Mouse (Mus musculus): ENCODE results near the gene Dcaf15. TPM values are rescaled to one million over a fixed set of nuclear protein-coding genes. Genes with fewer than 3 reads are reported as not detected.

Gene Dcaf15
- polyA plus RNA-seq (2014; fragmentation: Nextera tagmentation; extraction: Ambion mirVana) = 10.8 and 11.7 TPM in 2 replicates

GRCm38 (mm10) chr8:84104697-84105609 is at the start of gene Dcaf15:
Gene Dcaf15, minus strand, starts transcription at chr8:84104768.
- 7% methylated on average over 42 of the region's 42 CpGs for WGBS
- H3K4me2 ChIP-seq (ENCODE audit: low read length) = peak within 1 kb of the TSS; percentile 79
- peak within 1 kb of the TSS; percentile 74 for H3K9ac ChIP-seq (ENCODE audit: low read length)
- H3K36me3 ChIP-seq (ENCODE audit: control insufficient read depth, insufficient read depth, low read length) = peaks cover 19% of the 10 kb centered on the region
- no peaks in the 10 kb centered on the region for H3K27me3 ChIP-seq (replicated peaks; ENCODE audit: control insufficient read depth, insufficient read depth, low read length)
- peak within 1 kb of the TSS; percentile 61 for H3K4me3 ChIP-seq (ENCODE audit: low read depth, low read length)
- ATAC-seq (replicated peaks; ENCODE audit: low FRiP score, low TSS enrichment, low read depth) = peak; percentile 94
- peak; percentile 98 for DNase-seq (ENCODE audit: low spot score)
- peak within 1 kb of the TSS; percentile 81 for H3K27ac ChIP-seq (ENCODE audit: low read depth)
- H3K4me1 ChIP-seq (replicated peaks; ENCODE audit: control insufficient read depth, insufficient read depth, low read length) = peaks cover 15% of the 10 kb centered on the region
- no peaks in the 10 kb centered on the region for H3K9me3 ChIP-seq (ENCODE audit: control insufficient read depth, low read length)

DNA sequence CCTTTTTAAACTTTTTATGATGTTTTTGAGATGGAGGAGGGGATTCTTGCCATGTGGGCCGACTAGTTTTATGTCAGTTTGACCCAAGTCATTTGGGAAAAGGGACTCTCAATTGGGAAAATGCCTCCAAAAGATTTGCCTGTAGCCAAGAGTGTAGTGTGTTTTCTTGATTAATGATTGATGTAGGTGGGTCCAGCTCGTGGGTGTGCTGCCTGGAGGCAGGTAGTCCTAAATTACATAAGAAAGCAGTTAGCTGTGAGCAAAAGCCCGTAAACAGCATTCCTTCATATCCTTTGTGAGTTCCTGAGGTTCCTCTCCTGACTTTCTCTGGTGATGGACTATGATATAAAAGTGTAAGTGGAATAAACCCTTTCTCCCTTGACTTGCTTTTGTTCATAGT is 44.6 kb upstream of the Dcaf15 start:
- 58% methylated on average over 3 of the region's 3 CpGs for WGBS
- H3K4me1 ChIP-seq (replicated peaks; ENCODE audit: control insufficient read depth, insufficient read depth, low read length) = peaks cover 14% of the 10 kb centered on the region; the same call in 1 of the 2 replicates
- no peaks in the 10 kb centered on the region for H3K9me3 ChIP-seq (ENCODE audit: control insufficient read depth, low read length)
- H3K27me3 ChIP-seq (replicated peaks; ENCODE audit: control insufficient read depth, insufficient read depth, low read length) = no peaks in the 10 kb centered on the region
- H3K9ac ChIP-seq (ENCODE audit: low read length) = no peak overlapping the region
- no peak overlapping the region for H3K4me3 ChIP-seq (ENCODE audit: low read depth, low read length)
- H3K36me3 ChIP-seq (ENCODE audit: control insufficient read depth, insufficient read depth, low read length) = no peaks in the 10 kb centered on the region
- no peak overlapping the region for H3K4me2 ChIP-seq (ENCODE audit: low read length)
- ATAC-seq (replicated peaks; ENCODE audit: low FRiP score, low TSS enrichment, low read depth) (no peak), DNase-seq (ENCODE audit: low spot score) (no peak)
- H3K27ac ChIP-seq (ENCODE audit: low read depth) = no peak overlapping the region

GRCm38 (mm10) chr8:84148531-84148850 is 43.9 kb upstream of the Dcaf15 start:
- no peaks in the 10 kb centered on the region for H3K9me3 ChIP-seq (ENCODE audit: control insufficient read depth, low read length)
- H3K27me3 ChIP-seq (replicated peaks; ENCODE audit: control insufficient read depth, insufficient read depth, low read length) = no peaks in the 10 kb centered on the region
- 89% methylated on average over 5 of the region's 5 CpGs for WGBS
- no peak overlapping the region for H3K9ac ChIP-seq (ENCODE audit: low read length)
- ATAC-seq (replicated peaks; ENCODE audit: low FRiP score, low TSS enrichment, low read depth) (no peak), DNase-seq (ENCODE audit: low spot score) (no peak)
- H3K4me1 ChIP-seq (replicated peaks; ENCODE audit: control insufficient read depth, insufficient read depth, low read length) = peaks cover 14% of the 10 kb centered on the region; the same call in 1 of the 2 replicates
- H3K4me3 ChIP-seq (ENCODE audit: low read depth, low read length) = peak overlapping the region; percentile 68
- H3K4me2 ChIP-seq (ENCODE audit: low read length) = peak overlapping the region; percentile 87
- no peak overlapping the region for H3K27ac ChIP-seq (ENCODE audit: low read depth)
- H3K36me3 ChIP-seq (ENCODE audit: control insufficient read depth, insufficient read depth, low read length) = peaks cover 5% of the 10 kb centered on the region

GRCm38 (mm10) chr8:84147769-84148530 is 43.4 kb upstream of the Dcaf15 start, which contains the start of the genes Cc2d1a and 4930432K21Rik:
Gene Cc2d1a, minus strand, starts transcription at chr8:84147936.
Gene 4930432K21Rik, plus strand, starts transcription at chr8:84148025.
- Histone ChIP-seq H3K4me2 (ENCODE audit: low read length) (peak within 1 kb of the TSS; percentile 87), H3K9me3 (ENCODE audit: control insufficient read depth, low read length) (no peaks in the 10 kb centered on the region), H3K27ac (ENCODE audit: low read depth) (peak within 1 kb of the TSS; percentile 77), H3K36me3 (ENCODE audit: control insufficient read depth, insufficient read depth, low read length) (peaks cover 10% of the 10 kb centered on the region), H3K4me3 (ENCODE audit: low read depth, low read length) (peak within 1 kb of the TSS; percentile 68), H3K4me1 (replicated peaks; ENCODE audit: control insufficient read depth, insufficient read depth, low read length) (peaks cover 14% of the 10 kb centered on the region; the same call in 1 of the 2 replicates), H3K9ac (ENCODE audit: low read length) (peak within 1 kb of the TSS; percentile 84), H3K27me3 (replicated peaks; ENCODE audit: control insufficient read depth, insufficient read depth, low read length) (no peaks in the 10 kb centered on the region)
- ATAC-seq (replicated peaks; ENCODE audit: low FRiP score, low TSS enrichment, low read depth) (peak; percentile 90), DNase-seq (ENCODE audit: low spot score) (peak; percentile 93)
- 18% methylated on average over 49 of the region's 49 CpGs for WGBS

- H3K4me2 ChIP-seq (ENCODE audit: low read length) = peak overlapping the region; percentile 87
- peak overlapping the region; percentile 84 for H3K9ac ChIP-seq (ENCODE audit: low read length)
- peaks cover 14% of the 10 kb centered on the region; the same call in 1 of the 2 replicates for H3K4me1 ChIP-seq (replicated peaks; ENCODE audit: control insufficient read depth, insufficient read depth, low read length)
- ATAC-seq (replicated peaks; ENCODE audit: low FRiP score, low TSS enrichment, low read depth) (peak; percentile 76), DNase-seq (ENCODE audit: low spot score) (peak; percentile 80)
- H3K9me3 ChIP-seq (ENCODE audit: control insufficient read depth, low read length) = no peaks in the 10 kb centered on the region
- peak overlapping the region; percentile 77 for H3K27ac ChIP-seq (ENCODE audit: low read depth)
- H3K4me3 ChIP-seq (ENCODE audit: low read depth, low read length) = peak overlapping the region; percentile 68
- 2% methylated on average over 14 of the region's 14 CpGs for WGBS
- H3K36me3 ChIP-seq (ENCODE audit: control insufficient read depth, insufficient read depth, low read length) = peaks cover 16% of the 10 kb centered on the region
- no peaks in the 10 kb centered on the region for H3K27me3 ChIP-seq (replicated peaks; ENCODE audit: control insufficient read depth, insufficient read depth, low read length)
Measured at GRCm38 (mm10) chr8:84147324-84147766, 42.8 kb upstream of the Dcaf15 start.

- no peak for ATAC-seq (replicated peaks; ENCODE audit: low FRiP score, low TSS enrichment, low read depth)
- peaks cover 40% of the 10 kb centered on the region for H3K36me3 ChIP-seq (ENCODE audit: control insufficient read depth, insufficient read depth, low read length)
- 91% methylated on average over 8 of the region's 8 CpGs for WGBS
Measured at GRCm38 (mm10) chr8:84144636-84145245, 40.2 kb upstream of the Dcaf15 start.

GRCm38 (mm10) chr8:84140838-84141237 is 36.3 kb upstream of the Dcaf15 start:
- no peaks in the 10 kb centered on the region for H3K9me3 ChIP-seq (ENCODE audit: control insufficient read depth, low read length)
- DNase-seq (ENCODE audit: low spot score) (no peak), ATAC-seq (replicated peaks; ENCODE audit: low FRiP score, low TSS enrichment, low read depth) (no peak)
- H3K27ac ChIP-seq (ENCODE audit: low read depth) = no peak overlapping the region
- H3K4me2 ChIP-seq (ENCODE audit: low read length) = no peak overlapping the region
- WGBS = 84% methylated on average over 4 of the region's 4 CpGs
- H3K9ac ChIP-seq (ENCODE audit: low read length) = no peak overlapping the region
- H3K36me3 ChIP-seq (ENCODE audit: control insufficient read depth, insufficient read depth, low read length) = peaks cover 79% of the 10 kb centered on the region
- H3K27me3 ChIP-seq (replicated peaks; ENCODE audit: control insufficient read depth, insufficient read depth, low read length) = no peaks in the 10 kb centered on the region
- H3K4me1 ChIP-seq (replicated peaks; ENCODE audit: control insufficient read depth, insufficient read depth, low read length) = no peaks in the 10 kb centered on the region
- no peak overlapping the region for H3K4me3 ChIP-seq (ENCODE audit: low read depth, low read length)

More at GRCm38 (mm10) chr8:84144636-84145245, 40.2 kb upstream of the Dcaf15 start:
- DNase-seq (ENCODE audit: low spot score) = no peak
- Histone ChIP-seq H3K4me1 (replicated peaks; ENCODE audit: control insufficient read depth, insufficient read depth, low read length) (peaks cover 14% of the 10 kb centered on the region; the same call in 1 of the 2 replicates), H3K4me3 (ENCODE audit: low read depth, low read length) (no peak overlapping the region), H3K4me2 (ENCODE audit: low read length) (no peak overlapping the region), H3K27me3 (replicated peaks; ENCODE audit: control insufficient read depth, insufficient read depth, low read length) (no peaks in the 10 kb centered on the region), H3K9me3 (ENCODE audit: control insufficient read depth, low read length) (no peaks in the 10 kb centered on the region), H3K9ac (ENCODE audit: low read length) (no peak overlapping the region), H3K27ac (ENCODE audit: low read depth) (no peak overlapping the region)

GRCm38 (mm10) chr8:84137848-84138247 is 33.3 kb upstream of the Dcaf15 start:
- Histone ChIP-seq H3K36me3 (ENCODE audit: control insufficient read depth, insufficient read depth, low read length) (peaks cover 98% of the 10 kb centered on the region), H3K27ac (ENCODE audit: low read depth) (no peak overlapping the region), H3K4me1 (replicated peaks; ENCODE audit: control insufficient read depth, insufficient read depth, low read length) (no peaks in the 10 kb centered on the region), H3K4me2 (ENCODE audit: low read length) (no peak overlapping the region), H3K9me3 (ENCODE audit: control insufficient read depth, low read length) (no peaks in the 10 kb centered on the region), H3K27me3 (replicated peaks; ENCODE audit: control insufficient read depth, insufficient read depth, low read length) (no peaks in the 10 kb centered on the region), H3K9ac (ENCODE audit: low read length) (no peak overlapping the region), H3K4me3 (ENCODE audit: low read depth, low read length) (no peak overlapping the region)
- WGBS = 93% methylated on average over 3 of the region's 3 CpGs
- ATAC-seq (replicated peaks; ENCODE audit: low FRiP score, low TSS enrichment, low read depth) (no peak), DNase-seq (ENCODE audit: low spot score) (no peak)

Data from intestine, embryonic 14.5 days (tissue).